Mouse (Mus musculus): ENCODE measurements around the gene Mical2. TPM values are rescaled to one million over a fixed set of nuclear protein-coding genes. Genes with fewer than 3 reads are reported as not detected.
A peak's percentile ranks its signal among the peaks of the same experiment; 100 is the strongest.

Gene Mical2
- polyA plus RNA-seq, 1 experiment: 6.6 TPM

GRCm38 (mm10) chr7:112444985-112445367, 219.3 kb downstream of the Mical2 start:
- Histone ChIP-seq H3K4me3 (ENCODE audit: insufficient read depth, low read depth, low read length) (no peak overlapping the region), H3K4me1 (ENCODE audit: control insufficient read depth, insufficient read depth, low read length) (peaks cover 14% of the 10 kb centered on the region; the same call in 1 of the 2 replicates), H3K27me3 (replicated peaks; ENCODE audit: control insufficient read depth, insufficient read depth, low read length) (no peaks in the 10 kb centered on the region), H3K27ac (ENCODE audit: insufficient read depth, low read depth, low read length) (no peak overlapping the region), H3K36me3 (ENCODE audit: control insufficient read depth, insufficient read depth, low read length) (no peaks in the 10 kb centered on the region)
- TF ChIP-seq POLR2A (IDR thresholded peaks at IDR 0.05; ENCODE audit: low read depth, low read length): no peak
- TF ChIP-seq CTCF (conservative IDR thresholded peaks at IDR 0.05; ENCODE audit: insufficient read depth, insufficient read length, low read depth, low read length): no peak
- 57% methylated on average over 9 of the region's 9 CpGs for WGBS
- no peak for DNase-seq

GRCm38 (mm10) chr7:112446498-112446897, 220.8 kb downstream of the Mical2 start:
- WGBS: 93% methylated on average over 4 of the region's 4 CpGs
- Histone ChIP-seq H3K27me3 (replicated peaks; ENCODE audit: control insufficient read depth, insufficient read depth, low read length) (no peaks in the 10 kb centered on the region), H3K36me3 (ENCODE audit: control insufficient read depth, insufficient read depth, low read length) (no peaks in the 10 kb centered on the region), H3K4me3 (ENCODE audit: insufficient read depth, low read depth, low read length) (no peak overlapping the region), H3K4me1 (ENCODE audit: control insufficient read depth, insufficient read depth, low read length) (peaks cover 17% of the 10 kb centered on the region; the same call in 1 of the 2 replicates), H3K27ac (ENCODE audit: insufficient read depth, low read depth, low read length) (no peak overlapping the region)
- no peak for DNase-seq
- TF ChIP-seq CTCF (conservative IDR thresholded peaks at IDR 0.05; ENCODE audit: insufficient read depth, insufficient read length, low read depth, low read length) (no peak), POLR2A (IDR thresholded peaks at IDR 0.05; ENCODE audit: low read depth, low read length) (no peak)

- WGBS: 69% methylated on average over 8 of the region's 8 CpGs
- TF ChIP-seq CTCF (conservative IDR thresholded peaks at IDR 0.05; ENCODE audit: insufficient read depth, insufficient read length, low read depth, low read length) (no peak), POLR2A (IDR thresholded peaks at IDR 0.05; ENCODE audit: low read depth, low read length) (no peak)
- H3K27ac ChIP-seq (ENCODE audit: insufficient read depth, low read depth, low read length): peak overlapping the region; percentile 49; the same call in 1 of the 2 replicates
These were observed 224.5 kb downstream of the Mical2 start for GRCm38 (mm10) chr7:112449954-112450700.

GRCm38 (mm10) chr7:112452471-112452870, 226.8 kb downstream of the Mical2 start:
- H3K27ac ChIP-seq (ENCODE audit: insufficient read depth, low read depth, low read length): no peak overlapping the region
- WGBS: 52% methylated on average over 5 of the region's 5 CpGs
- H3K36me3 ChIP-seq (ENCODE audit: control insufficient read depth, insufficient read depth, low read length): no peaks in the 10 kb centered on the region
- no peak overlapping the region for H3K4me3 ChIP-seq (ENCODE audit: insufficient read depth, low read depth, low read length)
- H3K4me1 ChIP-seq (ENCODE audit: control insufficient read depth, insufficient read depth, low read length): peaks cover 19% of the 10 kb centered on the region; the same call in 1 of the 2 replicates
- TF ChIP-seq CTCF (conservative IDR thresholded peaks at IDR 0.05; ENCODE audit: insufficient read depth, insufficient read length, low read depth, low read length): no peak
- TF ChIP-seq POLR2A (IDR thresholded peaks at IDR 0.05; ENCODE audit: low read depth, low read length): no peak
- no peak for DNase-seq
- H3K27me3 ChIP-seq (replicated peaks; ENCODE audit: control insufficient read depth, insufficient read depth, low read length): no peaks in the 10 kb centered on the region

More at GRCm38 (mm10) chr7:112449954-112450700, 224.5 kb downstream of the Mical2 start:
- Histone ChIP-seq H3K4me1 (ENCODE audit: control insufficient read depth, insufficient read depth, low read length) (peaks cover 11% of the 10 kb centered on the region; the same call in 1 of the 2 replicates), H3K36me3 (ENCODE audit: control insufficient read depth, insufficient read depth, low read length) (no peaks in the 10 kb centered on the region), H3K4me3 (ENCODE audit: insufficient read depth, low read depth, low read length) (no peak overlapping the region), H3K27me3 (replicated peaks; ENCODE audit: control insufficient read depth, insufficient read depth, low read length) (no peaks in the 10 kb centered on the region)
- DNase-seq: peak; percentile 92

GRCm38 (mm10) chr7:112453805-112454214, 228.2 kb downstream of the Mical2 start:
- H3K27me3 ChIP-seq (replicated peaks; ENCODE audit: control insufficient read depth, insufficient read depth, low read length): no peaks in the 10 kb centered on the region
- peak; percentile 44 for DNase-seq
- peaks cover 19% of the 10 kb centered on the region; the same call in 1 of the 2 replicates for H3K4me1 ChIP-seq (ENCODE audit: control insufficient read depth, insufficient read depth, low read length)
- 48% methylated on average over 3 of the region's 3 CpGs for WGBS
- H3K27ac ChIP-seq (ENCODE audit: insufficient read depth, low read depth, low read length): no peak overlapping the region
- TF ChIP-seq POLR2A (IDR thresholded peaks at IDR 0.05; ENCODE audit: low read depth, low read length) (no peak), CTCF (conservative IDR thresholded peaks at IDR 0.05; ENCODE audit: insufficient read depth, insufficient read length, low read depth, low read length) (no peak)
- H3K36me3 ChIP-seq (ENCODE audit: control insufficient read depth, insufficient read depth, low read length): no peaks in the 10 kb centered on the region
- H3K4me3 ChIP-seq (ENCODE audit: insufficient read depth, low read depth, low read length): no peak overlapping the region

GRCm38 (mm10) chr7:112454380-112454779, 228.7 kb downstream of the Mical2 start:
- H3K4me1 ChIP-seq (ENCODE audit: control insufficient read depth, insufficient read depth, low read length): peaks cover 19% of the 10 kb centered on the region; the same call in 1 of the 2 replicates
- no peaks in the 10 kb centered on the region for H3K27me3 ChIP-seq (replicated peaks; ENCODE audit: control insufficient read depth, insufficient read depth, low read length)
- 82% methylated on average over 6 of the region's 6 CpGs for WGBS
- H3K27ac ChIP-seq (ENCODE audit: insufficient read depth, low read depth, low read length): peak overlapping the region; percentile 9; the same call in 1 of the 2 replicates
- no peak overlapping the region for H3K4me3 ChIP-seq (ENCODE audit: insufficient read depth, low read depth, low read length)
- no peaks in the 10 kb centered on the region for H3K36me3 ChIP-seq (ENCODE audit: control insufficient read depth, insufficient read depth, low read length)
- DNase-seq: no peak
- TF ChIP-seq POLR2A (IDR thresholded peaks at IDR 0.05; ENCODE audit: low read depth, low read length) (no peak), CTCF (conservative IDR thresholded peaks at IDR 0.05; ENCODE audit: insufficient read depth, insufficient read length, low read depth, low read length) (no peak)

GRCm38 (mm10) chr7:112454951-112455350, 229.3 kb downstream of the Mical2 start:
- 89% methylated on average over 2 of the region's 2 CpGs for WGBS
- peaks cover 17% of the 10 kb centered on the region; the same call in 1 of the 2 replicates for H3K4me1 ChIP-seq (ENCODE audit: control insufficient read depth, insufficient read depth, low read length)
- H3K27ac ChIP-seq (ENCODE audit: insufficient read depth, low read depth, low read length): no peak overlapping the region
- no peaks in the 10 kb centered on the region for H3K36me3 ChIP-seq (ENCODE audit: control insufficient read depth, insufficient read depth, low read length)
- DNase-seq: no peak
- TF ChIP-seq POLR2A (IDR thresholded peaks at IDR 0.05; ENCODE audit: low read depth, low read length): no peak
- TF ChIP-seq CTCF (conservative IDR thresholded peaks at IDR 0.05; ENCODE audit: insufficient read depth, insufficient read length, low read depth, low read length): no peak
- H3K27me3 ChIP-seq (replicated peaks; ENCODE audit: control insufficient read depth, insufficient read depth, low read length): no peaks in the 10 kb centered on the region
- H3K4me3 ChIP-seq (ENCODE audit: insufficient read depth, low read depth, low read length): no peak overlapping the region
